Mouse (Mus musculus) liver, adult 2 months (tissue): ENCODE results near the gene Hoxd13.

ENCODE experiments used
- CTCF ChIP-seq: fragments of 200-500 bp; IDR thresholded peaks from 2 replicates; pipeline ENCODE4 v1.5.1; 2011; ENCODE audit warnings: low read depth, low read length, control low read depth
- POLR2A ChIP-seq: fragments of 200-500 bp; IDR thresholded peaks from 2 replicates; pipeline ENCODE4 v1.6.1; 2011; ENCODE audit warnings: low read length, control low read depth; ENCODE audit not compliant: insufficient read depth; ENCODE audit errors: extremely low read depth

DNA sequence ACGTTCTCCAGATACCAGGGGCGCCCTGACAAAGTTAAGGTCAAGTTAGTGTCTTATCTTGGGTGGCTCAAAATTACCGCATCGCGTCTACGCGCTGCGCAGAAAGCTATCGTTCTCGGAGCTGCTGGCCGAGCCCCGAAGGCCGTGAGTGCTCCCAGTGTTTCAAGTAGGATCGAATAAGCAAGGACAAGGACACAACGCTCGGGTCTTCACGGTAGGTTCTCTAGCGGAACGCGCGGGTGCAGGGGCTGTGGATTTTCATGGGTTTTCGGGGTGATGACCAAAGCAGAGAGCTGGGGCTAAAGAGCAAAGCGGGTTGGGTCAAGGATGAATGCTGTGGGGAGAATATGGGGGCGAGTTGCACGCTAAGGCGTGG, 11.5 kb downstream of the Hoxd13 start:
- TF ChIP-seq CTCF (no peak), POLR2A (no peak)
